10 mouse cellular contexts compared by ENCODE assay signal in genomic region chr2:173451993-173452481, GRCm38 (mm10).
A peak's percentile ranks its signal among the peaks of the same experiment; 100 is the strongest.
DNase-seq lines count a peak whose midpoint lies in the region; ATAC-seq lines count a peak whose summit lies in the region.
"Had no signal": no experiment of that assay in that cellular context is flagged by ENCODE, and none has a peak within 500 bp of the region (broad histone marks: within the 10 kb centered on the region; RNA-seq: fewer than 3 reads in every experiment).

No protein-coding gene starts in this region.

- no peak overlapping the region for H3K4me2 ChIP-seq in heart, embryonic 15.5 days
- H3K4me2 ChIP-seq in heart, embryonic 12.5 days, result no peak overlapping the region
- H3K4me2 ChIP-seq: midbrain, embryonic 11.5 days had no signal

- no peaks in the 10 kb centered on the region for H3K9me3 ChIP-seq in heart, embryonic 15.5 days (replicated peaks)
- H3K9me3 ChIP-seq in heart, embryonic 12.5 days (replicated peaks), result peaks cover 18% of the 10 kb centered on the region

- DNase-seq in 3134 (ENCODE audit: extremely low read depth, insufficient read length, low spot score), result peak; percentile 74
- DNase-seq in lung, postnatal 4 days, result peak; percentile 53 to 65
- no peak for DNase-seq in embryo, embryonic 11 days
- no peak for DNase-seq in layer of hippocampus, adult 11-12 months (ENCODE audit: low spot score)
- no peak for DNase-seq in MN1 (ENCODE audit: low spot score)

- no peaks in the 10 kb centered on the region for H3K36me3 ChIP-seq in heart, embryonic 15.5 days
- H3K36me3 ChIP-seq in heart, embryonic 12.5 days, result no peaks in the 10 kb centered on the region

- no peak overlapping the region for H3K4me3 ChIP-seq in heart, embryonic 15.5 days
- no peak overlapping the region for H3K4me3 ChIP-seq in heart, embryonic 12.5 days
- H3K4me3 ChIP-seq: left cerebral cortex, adult 2 months had no signal

- WGBS in heart, embryonic 15.5 days, result 70% methylated on average over 15 of the region's 15 CpGs
- WGBS in heart, embryonic 12.5 days, result 84% methylated on average over 15 of the region's 15 CpGs

- H3K4me1 ChIP-seq in heart, embryonic 15.5 days (replicated peaks), result no peaks in the 10 kb centered on the region
- no peaks in the 10 kb centered on the region for H3K4me1 ChIP-seq in heart, embryonic 12.5 days (replicated peaks)

- no peak overlapping the region for H3K9ac ChIP-seq in heart, embryonic 15.5 days
- no peak overlapping the region for H3K9ac ChIP-seq in heart, embryonic 12.5 days

- H3K27ac ChIP-seq in heart, embryonic 15.5 days, result no peak overlapping the region
- H3K27ac ChIP-seq in heart, embryonic 12.5 days (ENCODE audit: poor library complexity, severe bottlenecking), result no peak overlapping the region
- H3K27ac ChIP-seq: left cerebral cortex, adult 2 months had no signal

- 0 out of 2 replicates have a peak, but pooled peaks have one; percentile 14 for ATAC-seq in heart, embryonic 15.5 days (replicated peaks; ENCODE audit: insufficient number of reproducible peaks, insufficient read depth, low FRiP score, low read depth)
- ATAC-seq in heart, embryonic 12.5 days (ENCODE audit: insufficient number of reproducible peaks, low FRiP score), result no peak
- peak; percentile 80 for ATAC-seq in activated CD4-positive, CD25-positive, alpha-beta regulatory T cell, adult 4 months

- H3K27me3 ChIP-seq in heart, embryonic 15.5 days, result no peaks in the 10 kb centered on the region
- H3K27me3 ChIP-seq in heart, embryonic 12.5 days (replicated peaks), result no peaks in the 10 kb centered on the region

Comparison
In these comparisons a context has a peak if more than half of its experiments do, and no peak if none do; other contexts are left out.
1. DNase-seq: peak in 3134 (single experiment) and lung, postnatal 4 days (2 of 2); none in embryo, embryonic 11 days (single experiment), layer of hippocampus, adult 11-12 months (single experiment) and MN1 (single experiment).